Mouse (Mus musculus): ENCODE measurements around the gene Usp2. TPM values are rescaled to one million over a fixed set of nuclear protein-coding genes. Genes with fewer than 3 reads are reported as not detected.

Usp2 gene
- total and polyA plus RNA-seq, 3 experiments: 3.6 to 13.9 TPM; not detected in 1

DNA sequence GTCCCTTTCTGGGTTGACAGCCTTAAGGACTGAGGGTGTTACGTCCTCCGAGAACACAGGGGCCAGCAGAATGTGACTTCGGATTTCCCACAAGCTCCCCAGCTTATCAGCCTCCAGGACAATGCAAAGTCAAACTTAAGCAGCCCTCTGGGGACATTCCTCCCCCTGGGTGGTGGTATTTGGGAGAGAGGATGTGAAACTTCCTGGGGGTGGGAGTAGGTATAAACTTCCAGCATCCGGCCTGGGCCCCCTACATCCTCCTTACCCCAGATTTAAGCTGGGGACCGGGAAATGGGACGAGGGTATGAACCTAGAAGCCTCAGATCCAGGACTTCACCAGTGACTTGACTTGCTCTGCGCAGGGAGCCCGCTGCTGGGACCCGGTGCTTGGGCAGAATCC lies 62.8 kb downstream of the Usp2 start:
- Histone ChIP-seq H3K4me1 (ENCODE audit: control insufficient read depth in 1 of 2, insufficient read depth in 2 of 2, low read length in 2 of 2) (peaks cover 0 to 6% of the 10 kb centered on the region in 2 experiments; a peak in 1 of 4 replicates), H3K79me2 (ENCODE audit: control insufficient read depth, insufficient read depth, low read length, poor library complexity) (no peaks in the 10 kb centered on the region), H3K9me3 (replicated peaks; ENCODE audit: insufficient read depth, low read length) (no peaks in the 10 kb centered on the region), H3K27me3 (ENCODE audit: control insufficient read depth in 1 of 2, insufficient read depth in 2 of 2, low read length in 2 of 2) (peaks cover 16% of the 10 kb centered on the region in 2 experiments), H3K36me3 (ENCODE audit: control insufficient read depth in 1 of 2, insufficient read depth in 2 of 2, low read length in 2 of 2) (peaks cover 0 to 2% of the 10 kb centered on the region in 2 experiments; a peak in 1 of 4 replicates), H3K4me3 (ENCODE audit: control insufficient read depth in 1 of 2, insufficient read depth in 1 of 2, low read depth in 2 of 2, low read length in 2 of 2) (no peak overlapping the region), H3K27ac (ENCODE audit: control insufficient read depth, low read depth, low read length) (no peak overlapping the region), H3K9ac (ENCODE audit: control insufficient read depth, low read depth, low read length, poor library complexity, severe bottlenecking) (no peak overlapping the region)
- no peak for DNase-seq (ENCODE audit: low read depth, low spot score)
- TF ChIP-seq TAL1 (IDR thresholded peaks at IDR 0.05; ENCODE audit: low read length) (no peak), NRF1 (IDR thresholded peaks at IDR 0.05; ENCODE audit: insufficient read depth, low read depth, low read length, poor library complexity, severe bottlenecking) (no peak), POLR2AphosphoS5 (IDR thresholded peaks at IDR 0.05; ENCODE audit: borderline replicate concordance, low read depth, low read length) (no peak), CHD2 (IDR thresholded peaks at IDR 0.05; ENCODE audit: low read length) (no peak), E2F4 (IDR thresholded peaks at IDR 0.05; ENCODE audit: borderline replicate concordance, low read depth, low read length) (no peak), POLR2AphosphoS2 (IDR thresholded peaks at IDR 0.05; ENCODE audit: low read length) (no peak), ZMIZ1 (IDR thresholded peaks at IDR 0.05; ENCODE audit: low read depth, low read length) (no peak), HCFC1 (IDR thresholded peaks at IDR 0.05; ENCODE audit: low read depth, low read length) (no peak), BHLHE40 (IDR thresholded peaks at IDR 0.05; ENCODE audit: borderline replicate concordance, low read depth, low read length) (no peak), TBP (IDR thresholded peaks at IDR 0.05; ENCODE audit: low read depth, low read length) (no peak), MAX (IDR thresholded peaks at IDR 0.05; ENCODE audit: low read length) (no peak)

- Histone ChIP-seq H3K79me2 (ENCODE audit: control insufficient read depth, insufficient read depth, low read length, poor library complexity) (no peaks in the 10 kb centered on the region), H3K27me3 (ENCODE audit: control insufficient read depth in 1 of 2, insufficient read depth in 2 of 2, low read length in 2 of 2) (peaks cover 20% of the 10 kb centered on the region in 2 experiments), H3K4me1 (ENCODE audit: control insufficient read depth in 1 of 2, insufficient read depth in 2 of 2, low read length in 2 of 2) (peaks cover 0 to 6% of the 10 kb centered on the region in 2 experiments; a peak in 1 of 4 replicates), H3K9ac (ENCODE audit: control insufficient read depth, low read depth, low read length, poor library complexity, severe bottlenecking) (no peak overlapping the region), H3K9me3 (replicated peaks; ENCODE audit: insufficient read depth, low read length) (no peaks in the 10 kb centered on the region), H3K36me3 (ENCODE audit: control insufficient read depth in 1 of 2, insufficient read depth in 2 of 2, low read length in 2 of 2) (peaks cover 0 to 2% of the 10 kb centered on the region in 2 experiments; a peak in 1 of 4 replicates), H3K4me3 (ENCODE audit: control insufficient read depth in 1 of 2, insufficient read depth in 1 of 2, low read depth in 2 of 2, low read length in 2 of 2) (no peak overlapping the region), H3K27ac (ENCODE audit: control insufficient read depth, low read depth, low read length) (no peak overlapping the region)
- no peak for DNase-seq (ENCODE audit: low read depth, low spot score)
- TF ChIP-seq KAT2A (conservative IDR thresholded peaks at IDR 0.05; ENCODE audit: low read depth, low read length) (no peak), POLR2A (IDR thresholded peaks at IDR 0.05; ENCODE audit: control insufficient read depth in 1 of 2, insufficient read depth in 1 of 2, low read depth in 1 of 2, low read length in 2 of 2, poor library complexity in 1 of 2) (no peak), MYC (IDR thresholded peaks at IDR 0.05; ENCODE audit: low read depth, low read length) (no peak), RCOR1 (IDR thresholded peaks at IDR 0.05; ENCODE audit: low read depth, low read length) (no peak)
Measured at GRCm38 (mm10) chr9:44130034-44130433, 63.2 kb downstream of the Usp2 start.

All from MEL (cell line).